Mouse (Mus musculus): Measurements from ENCODE around the gene Ebp.
A peak's percentile ranks its signal among the peaks of the same experiment; 100 is the strongest.

Gene Ebp

DNA sequence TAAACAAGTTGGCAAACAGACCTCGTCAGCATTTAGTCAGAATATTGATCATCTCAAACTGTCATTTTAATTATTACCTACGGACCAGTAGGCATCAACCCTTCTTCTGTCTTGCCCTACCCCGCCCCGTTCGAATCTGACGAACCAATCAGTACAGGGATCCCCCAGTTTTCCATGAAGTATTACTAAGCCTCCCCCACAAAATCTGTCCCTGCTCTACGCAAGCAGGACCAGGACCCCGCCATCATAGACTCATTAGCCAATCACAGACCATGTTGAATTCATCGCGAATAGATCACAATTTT lies at the start of gene Ebp:
Gene Ebp, minus strand, starts transcription at position 94 of the 305 bp plus-strand sequence.
- no peak for DNase-seq (ENCODE audit: low read depth, low spot score)

DNA sequence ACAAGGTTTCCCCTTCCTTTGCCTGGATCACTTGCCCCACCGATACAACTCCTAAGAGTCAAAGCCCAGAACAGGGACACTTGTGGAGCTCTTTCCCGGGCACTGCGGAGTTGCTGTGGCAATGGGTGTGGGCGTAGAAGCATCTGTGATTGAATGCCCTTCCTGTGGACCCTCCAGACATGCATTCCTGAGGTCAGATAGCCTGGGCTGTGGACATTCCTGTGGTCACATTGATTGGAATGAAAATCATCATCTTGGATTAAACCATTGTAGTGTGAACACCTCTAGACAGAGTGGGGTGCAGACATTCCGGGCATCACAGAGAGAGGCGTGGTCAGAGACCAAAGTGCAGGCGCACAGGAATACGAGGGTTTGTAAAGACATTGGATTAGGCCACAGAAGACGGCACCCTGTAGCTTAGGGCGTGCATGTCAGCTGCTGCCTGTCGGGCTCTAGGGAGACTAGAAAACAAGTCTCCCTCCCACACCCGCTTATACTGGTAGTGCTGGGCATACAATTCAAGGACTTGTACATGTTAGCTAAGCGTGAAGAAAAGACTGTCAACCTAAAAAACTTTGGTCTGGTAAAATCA lies 45.6 kb upstream of the Ebp start:
- no peak for DNase-seq (ENCODE audit: low read depth, low spot score)

DNA sequence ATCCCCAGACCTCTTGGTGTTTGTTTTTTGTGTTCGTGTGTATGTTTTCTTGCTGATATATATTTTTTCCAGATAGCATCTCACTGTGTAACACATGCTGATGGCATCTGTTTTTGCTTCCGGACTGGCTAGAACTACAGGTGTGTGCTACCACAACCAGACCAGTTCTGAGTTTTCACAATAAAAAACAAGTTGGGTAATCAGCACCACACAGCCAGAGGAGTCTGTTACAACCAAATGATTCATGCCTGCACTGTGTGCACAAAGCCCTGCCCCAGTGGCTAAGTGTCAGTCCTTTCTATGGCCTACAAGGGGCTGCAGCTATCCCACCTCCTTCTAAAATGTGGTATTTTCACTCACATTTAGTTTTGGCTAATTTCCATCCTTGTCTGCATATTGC lies 43.4 kb upstream of the Ebp start:
- no peak for DNase-seq (ENCODE audit: low read depth, low spot score)

- no peak for DNase-seq (ENCODE audit: low read depth, low spot score)
These were observed 40.3 kb upstream of the Ebp start for GRCm38 (mm10) chrX:8233602-8234001.

DNA sequence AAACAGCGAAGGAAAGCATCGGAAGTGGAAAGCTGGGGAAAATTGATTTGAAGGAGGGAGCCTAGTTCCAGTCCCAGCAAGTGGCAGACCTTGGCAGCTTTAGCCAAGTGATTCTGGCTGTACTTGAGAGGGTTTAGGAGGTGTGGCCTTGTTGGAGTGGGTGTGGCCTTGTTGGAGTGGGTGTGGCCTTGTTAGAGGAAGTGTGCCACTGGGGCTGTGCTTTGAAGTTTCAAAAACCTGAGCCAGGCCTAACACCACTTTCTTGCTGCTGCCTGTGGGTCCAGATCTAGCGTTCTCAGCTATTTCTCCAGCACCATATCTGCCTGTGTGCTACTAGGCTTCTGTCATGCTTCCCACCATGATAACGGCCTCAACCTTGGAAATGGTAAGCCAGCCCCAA lies 37.0 kb upstream of the Ebp start:
- DNase-seq (ENCODE audit: low read depth, low spot score): peak; percentile 54

DNA sequence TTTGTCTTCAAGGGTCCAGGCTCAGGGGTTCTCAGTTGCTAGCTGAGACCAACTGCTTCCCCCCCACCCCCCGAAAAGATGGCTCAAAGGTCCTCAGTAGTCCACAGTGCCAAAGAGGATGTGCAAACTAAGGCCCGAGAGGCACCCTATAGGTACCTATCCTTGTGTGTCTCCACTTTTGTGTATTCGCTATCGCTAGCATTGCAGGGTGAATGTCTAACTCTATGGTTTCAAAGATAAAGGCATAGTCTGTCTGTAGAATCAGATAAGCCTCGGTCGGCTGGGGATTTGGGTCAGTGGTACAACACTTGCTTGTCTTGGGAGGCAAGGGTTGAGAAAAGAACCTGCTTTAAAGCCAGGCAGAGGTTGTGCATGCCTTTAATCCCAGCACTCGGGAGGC lies 30.2 kb upstream of the Ebp start:
- DNase-seq (ENCODE audit: low read depth, low spot score): no peak

GRCm38 (mm10) chrX:8222678-8223421 lies 29.5 kb upstream of the Ebp start:
- no peak for DNase-seq (ENCODE audit: low read depth, low spot score)

GRCm38 (mm10) chrX:8222296-8222677 lies 29.0 kb upstream of the Ebp start:
- no peak for DNase-seq (ENCODE audit: low read depth, low spot score)

DNA sequence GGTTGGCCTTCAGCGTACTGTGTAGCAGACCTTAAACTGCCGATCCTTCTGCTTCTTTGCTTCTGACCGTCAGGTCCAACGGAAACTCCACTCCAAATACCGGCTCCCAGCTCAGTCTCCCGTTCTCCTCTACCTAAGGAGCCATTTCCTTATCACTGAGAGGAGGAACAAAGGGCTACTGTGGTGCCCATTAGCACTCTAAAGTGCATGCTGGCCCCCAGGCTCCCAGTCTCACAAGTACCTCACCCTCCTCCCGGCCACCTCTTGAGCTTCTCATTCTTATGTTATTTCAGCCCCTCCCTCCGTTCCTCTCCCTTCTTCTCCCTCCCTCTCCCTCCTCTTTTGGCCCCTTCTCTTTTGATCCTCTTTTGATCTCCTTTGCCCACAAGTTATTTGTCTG lies 26.3 kb upstream of the Ebp start:
- DNase-seq (ENCODE audit: low read depth, low spot score): no peak

DNA sequence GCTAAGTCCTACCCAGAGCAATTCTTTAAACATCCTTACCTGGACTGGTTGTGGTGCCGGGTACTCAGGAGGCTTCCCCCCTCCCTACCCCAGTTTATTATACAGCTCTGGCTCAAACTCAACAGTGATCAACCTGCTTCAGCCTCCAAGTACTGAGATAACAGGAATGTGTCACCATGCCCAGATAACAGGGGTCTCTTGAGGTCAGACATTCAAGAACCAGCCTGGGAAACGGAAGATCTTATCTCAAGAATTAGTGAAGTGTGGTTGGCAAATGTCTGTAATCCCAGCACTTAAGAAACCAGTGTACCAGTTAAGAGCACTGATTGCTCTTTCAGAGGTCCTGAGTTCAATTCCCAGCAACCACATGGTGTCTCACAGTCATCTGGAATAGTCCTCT lies 24.8 kb upstream of the Ebp start:
- DNase-seq (ENCODE audit: low read depth, low spot score): no peak

- DNase-seq (ENCODE audit: low read depth, low spot score): no peak
These were observed 24.1 kb upstream of the Ebp start for GRCm38 (mm10) chrX:8217383-8217782.

DNA sequence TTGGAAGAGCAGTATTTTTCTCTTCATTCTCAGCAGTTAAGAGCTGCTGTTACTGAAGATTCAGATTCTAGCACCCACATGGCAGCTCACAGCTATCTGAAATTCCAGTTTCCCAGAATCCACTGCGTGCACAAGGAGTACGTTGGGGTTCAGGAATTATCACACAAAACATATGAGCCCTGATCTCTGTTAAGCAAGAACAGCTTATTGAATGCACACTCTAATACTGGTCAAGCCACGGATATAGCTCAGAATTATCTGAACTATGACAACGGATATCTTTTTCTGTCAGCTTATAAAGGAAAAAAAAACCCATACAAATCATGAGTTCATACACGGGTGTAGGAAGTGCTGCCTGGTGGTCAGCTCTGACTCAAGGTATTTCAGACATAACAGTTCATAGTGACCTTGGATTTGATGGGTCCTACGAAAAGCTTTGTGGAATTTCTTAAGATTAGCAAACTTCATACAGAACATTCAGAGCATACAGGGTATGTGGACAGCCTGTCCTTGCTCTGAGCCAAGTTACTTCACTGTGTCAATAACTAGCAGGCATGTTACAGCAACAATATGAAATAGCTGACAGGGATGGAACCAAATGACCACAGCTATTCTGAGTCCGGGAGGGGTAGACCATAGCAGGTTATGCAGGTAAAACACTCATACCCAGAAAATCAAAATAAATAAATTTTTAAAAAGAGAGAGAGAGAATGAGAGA lies 18.3 kb upstream of the Ebp start:
- DNase-seq (ENCODE audit: low read depth, low spot score): no peak

DNA sequence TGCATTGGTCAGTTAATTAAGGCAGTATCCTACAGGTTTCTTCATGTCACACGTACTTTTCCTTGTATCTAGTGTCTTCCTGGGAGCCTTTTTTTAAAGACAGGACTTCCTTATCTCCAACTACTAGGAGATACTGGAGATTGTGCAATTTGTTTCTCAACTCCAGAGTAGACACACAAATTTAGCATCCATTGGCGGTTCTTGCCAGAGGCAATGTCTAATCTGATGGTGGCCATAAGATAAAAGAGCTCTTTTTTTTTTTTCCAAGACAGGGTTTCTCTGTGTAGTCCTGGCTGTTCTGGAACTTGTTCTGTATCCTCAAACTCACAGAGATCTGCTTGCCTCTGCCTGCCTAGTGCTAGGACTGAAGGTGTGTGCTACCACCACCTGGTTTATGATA lies 16.4 kb upstream of the Ebp start:
- DNase-seq (ENCODE audit: low read depth, low spot score): no peak

GRCm38 (mm10) chrX:8207224-8207623 lies 13.9 kb upstream of the Ebp start:
- DNase-seq (ENCODE audit: low read depth, low spot score): no peak

- DNase-seq (ENCODE audit: low read depth, low spot score): no peak
These were observed 13.4 kb upstream of the Ebp start for GRCm38 (mm10) chrX:8206694-8207197.

DNA sequence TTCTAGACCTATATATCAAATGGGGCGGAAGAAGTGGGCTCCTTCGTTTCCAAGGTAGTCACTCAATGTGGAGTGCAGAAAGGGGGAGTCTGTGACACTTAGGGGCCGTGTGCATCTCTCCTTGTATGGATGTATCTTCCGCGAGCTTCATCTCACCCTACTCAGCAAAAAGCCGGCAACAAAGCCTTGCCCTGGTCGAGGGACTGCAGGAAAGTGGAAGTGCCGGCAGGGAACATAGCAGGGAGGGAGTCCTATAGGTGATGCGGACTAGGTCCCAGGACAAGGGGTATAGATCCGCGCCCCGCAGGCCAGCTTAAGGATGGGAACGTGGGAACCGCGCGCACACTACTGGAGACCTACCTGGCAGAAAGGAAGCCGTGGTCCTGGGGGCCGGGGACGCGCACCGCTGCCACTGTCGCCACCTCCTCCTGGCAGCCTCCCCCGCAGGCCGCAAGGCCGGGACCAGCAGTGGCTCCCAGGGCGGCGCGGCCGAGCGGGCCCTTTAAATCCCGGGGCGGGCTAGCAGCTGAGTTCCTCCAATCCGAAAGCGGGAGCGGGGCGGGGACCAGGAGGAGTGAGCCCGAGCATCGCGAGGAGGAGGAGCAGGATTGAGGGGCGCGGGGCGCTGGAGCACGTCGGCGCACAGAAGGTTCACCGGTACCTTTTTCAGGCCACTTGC lies 12.8 kb upstream of the Ebp start, which contains the start of gene Porcn:
Gene Porcn, minus strand, starts transcription at position 511 of the 679 bp plus-strand sequence.
- no peak for DNase-seq (ENCODE audit: low read depth, low spot score)

GRCm38 (mm10) chrX:8205551-8205950 lies 12.2 kb upstream of the Ebp start:
- no peak for DNase-seq (ENCODE audit: low read depth, low spot score)

GRCm38 (mm10) chrX:8205088-8205487 lies 11.8 kb upstream of the Ebp start:
- no peak for DNase-seq (ENCODE audit: low read depth, low spot score)

- no peak for DNase-seq (ENCODE audit: low read depth, low spot score)
These were observed 10.8 kb upstream of the Ebp start for GRCm38 (mm10) chrX:8204076-8204475.

DNA sequence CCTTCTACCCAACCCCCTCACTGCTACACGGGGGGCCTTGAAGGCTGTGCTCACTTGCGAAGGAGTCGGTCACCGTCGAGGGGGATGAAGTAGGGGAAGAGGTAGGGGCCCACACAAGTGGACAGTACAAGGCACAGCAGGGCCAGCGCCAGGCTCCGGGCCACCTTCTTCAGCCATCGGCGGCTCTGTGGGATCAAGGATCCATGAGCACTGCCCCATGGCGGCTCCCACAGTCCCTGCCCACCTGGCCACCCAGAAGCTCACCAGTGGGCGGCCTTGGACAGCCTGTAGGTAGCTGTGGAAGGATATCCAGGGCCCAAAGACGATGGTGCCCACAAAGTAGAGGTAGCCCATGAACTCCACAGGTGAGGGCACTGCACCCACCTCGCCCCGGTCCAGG lies 9.8 kb upstream of the Ebp start:
- DNase-seq (ENCODE audit: low read depth, low spot score): no peak

DNA sequence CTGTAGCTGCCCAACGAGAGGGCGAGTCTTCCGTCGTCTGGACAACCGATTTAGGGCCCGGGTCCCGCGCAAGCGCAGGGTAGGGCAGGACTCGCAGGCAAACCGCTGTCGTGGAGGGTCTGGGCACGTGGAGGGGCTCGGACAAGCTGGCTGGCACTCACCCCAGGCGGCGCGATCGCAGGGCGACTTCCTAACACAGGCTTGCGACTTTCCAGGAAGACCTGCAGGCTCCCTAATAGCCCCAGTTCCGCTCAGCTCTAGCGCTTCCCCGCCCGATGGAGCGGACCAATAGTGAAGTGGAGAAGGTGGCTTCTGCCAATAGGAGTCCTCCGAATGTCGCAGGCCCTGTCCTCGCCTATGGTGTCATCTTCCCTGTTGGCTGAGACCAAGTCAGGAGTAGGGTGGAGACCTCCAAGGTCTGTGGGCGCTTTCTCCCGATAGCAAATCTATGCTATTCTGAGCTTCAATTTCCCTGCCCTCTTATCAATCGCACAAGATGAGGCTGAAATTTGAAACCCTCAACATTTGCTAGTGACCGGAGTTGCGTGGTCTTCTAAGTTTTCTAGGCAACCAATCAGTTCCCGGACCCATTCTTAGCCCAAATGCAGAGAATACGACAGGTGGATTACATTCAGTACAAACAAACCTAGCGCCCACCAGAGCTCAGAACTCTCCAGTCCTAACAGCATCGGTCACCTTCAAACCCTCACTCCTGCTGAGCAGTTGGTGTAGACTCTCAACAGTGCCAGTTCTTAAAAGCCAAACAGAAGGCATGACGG lies 483 bp downstream of the Ebp start:
- peak; percentile 84 for DNase-seq (ENCODE audit: low read depth, low spot score)

Data from A20 (cell line).